Mouse (Mus musculus) kidney, adult 2 months (tissue): ENCODE results near the gene Crocc2.

Experiments
- CTCF ChIP-seq: fragments of 200-500 bp; conservative IDR thresholded peaks from 2 replicates; pipeline ENCODE4 v1.5.1; 2011; ENCODE audit warnings: low read depth, mild to moderate bottlenecking, control low read depth, low read length, moderate library complexity, mixed read lengths; ENCODE audit not compliant: insufficient read depth, insufficient read length
- POLR2A ChIP-seq: fragments of 200-500 bp; IDR thresholded peaks from one replicate; pipeline ENCODE4 v1.6.1; 2011; ENCODE audit warnings: low read depth, low read length, control low read depth

GRCm38 (mm10) chr1:93257560-93257959 is 89.0 kb downstream of the Crocc2 start:
- TF ChIP-seq CTCF, result no peak
- TF ChIP-seq POLR2A, result no peak
